Mouse (Mus musculus) right cerebral cortex, postnatal 14 days (tissue): ENCODE measurements around the gene Ccn5.

Experiments
- DNase-seq: peaks from one replicate; pipeline ENCODE4 v3.0.0; 2022

The Ccn5 gene

GRCm38 (mm10) chr2:163853461-163853901, 32.8 kb downstream of the Ccn5 start, which contains the start of gene Kcnk15:
Kcnk15 (plus strand) TSS chr2:163853651.
- DNase-seq: no peak

DNA sequence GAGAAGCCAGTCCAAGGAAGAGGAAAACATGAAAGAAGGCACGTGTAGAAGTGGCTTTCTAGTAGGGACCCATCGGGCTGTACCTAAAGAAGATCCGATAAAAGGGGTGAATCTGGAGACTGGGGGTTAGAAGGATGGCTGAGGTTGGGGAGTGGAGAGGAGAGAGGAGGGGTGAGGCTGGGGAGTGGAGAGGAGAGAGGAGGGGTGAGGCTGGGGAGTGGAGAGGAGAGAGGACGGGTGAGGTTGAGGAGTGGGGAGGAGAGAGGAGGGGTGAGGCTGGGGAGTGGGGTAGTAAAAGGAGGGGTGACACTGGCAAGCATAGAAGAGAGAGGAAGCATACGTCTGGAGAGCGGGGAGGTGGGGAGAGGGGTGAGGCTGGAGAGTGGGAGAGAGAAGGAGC, 36.6 kb downstream of the Ccn5 start:
- no peak for DNase-seq

DNA sequence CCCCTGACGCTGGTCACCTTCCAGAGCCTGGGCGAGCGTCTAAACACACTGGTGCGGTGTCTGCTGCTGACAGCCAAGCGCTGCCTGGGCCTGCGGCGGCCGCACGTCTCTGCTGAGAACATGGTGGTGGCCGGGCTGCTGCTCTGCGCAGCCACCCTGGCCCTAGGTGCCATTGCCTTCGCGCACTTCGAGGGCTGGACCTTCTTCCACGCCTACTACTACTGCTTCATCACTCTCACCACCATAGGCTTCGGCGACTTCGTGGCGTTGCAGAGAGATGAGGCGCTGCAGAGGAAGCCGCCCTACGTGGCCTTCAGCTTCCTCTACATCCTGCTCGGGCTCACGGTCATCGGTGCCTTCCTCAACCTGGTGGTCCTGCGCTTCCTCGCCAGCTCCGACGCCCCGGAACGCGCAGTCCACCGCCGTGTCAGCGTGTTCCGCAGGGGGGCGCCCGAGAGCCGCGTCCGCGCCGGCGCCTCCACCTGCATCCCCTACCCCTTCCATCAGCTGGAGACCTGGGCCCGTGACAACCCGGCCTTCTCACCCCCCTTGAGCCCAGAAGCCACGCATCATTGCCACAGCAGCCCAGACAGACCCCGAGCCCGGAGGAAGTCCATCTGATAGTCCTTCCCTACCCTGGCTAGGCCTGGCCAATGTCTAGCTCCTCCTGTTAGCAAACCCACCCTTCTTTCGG, 37.7 kb downstream of the Ccn5 start:
- DNase-seq: peak; percentile 61

DNA sequence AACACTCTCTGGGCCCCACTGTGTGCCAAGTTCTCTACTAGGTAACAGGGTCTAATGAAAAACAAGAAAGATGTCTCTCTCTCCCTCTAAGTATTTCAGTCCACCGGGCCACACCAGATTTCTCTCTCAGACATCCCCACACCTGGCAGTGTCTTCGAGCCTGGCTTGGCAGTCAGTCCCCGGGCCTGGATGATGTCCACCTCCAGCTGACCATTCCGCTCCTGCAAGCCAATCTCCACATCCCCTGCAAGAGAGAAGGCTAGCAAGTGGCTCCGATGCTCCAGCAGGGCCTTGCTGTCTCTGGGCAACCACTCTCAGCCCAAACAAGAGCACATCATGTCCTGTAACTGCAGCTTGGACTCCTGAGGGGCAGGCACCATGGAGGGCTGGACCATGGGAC, 44.6 kb downstream of the Ccn5 start:
- DNase-seq: no peak

DNA sequence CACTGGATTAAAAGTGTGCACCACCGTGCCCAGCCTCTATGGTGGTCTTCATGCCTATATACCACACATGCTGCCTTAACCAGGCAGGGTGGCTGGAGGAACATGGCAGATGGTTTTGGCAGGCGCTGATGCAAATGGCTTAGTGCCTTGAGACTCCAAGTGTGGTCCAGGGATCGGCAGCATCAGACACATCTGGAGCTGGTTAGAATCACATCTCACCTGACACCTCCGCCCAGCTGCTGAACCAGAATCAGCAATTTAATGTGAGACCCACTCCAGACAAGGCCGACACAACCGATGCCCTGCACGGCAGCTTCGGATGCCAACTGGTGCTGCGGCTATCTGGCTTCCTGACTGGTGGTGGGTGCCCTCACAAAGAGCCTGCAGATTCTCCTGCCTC, 45.4 kb downstream of the Ccn5 start:
- DNase-seq: no peak

DNA sequence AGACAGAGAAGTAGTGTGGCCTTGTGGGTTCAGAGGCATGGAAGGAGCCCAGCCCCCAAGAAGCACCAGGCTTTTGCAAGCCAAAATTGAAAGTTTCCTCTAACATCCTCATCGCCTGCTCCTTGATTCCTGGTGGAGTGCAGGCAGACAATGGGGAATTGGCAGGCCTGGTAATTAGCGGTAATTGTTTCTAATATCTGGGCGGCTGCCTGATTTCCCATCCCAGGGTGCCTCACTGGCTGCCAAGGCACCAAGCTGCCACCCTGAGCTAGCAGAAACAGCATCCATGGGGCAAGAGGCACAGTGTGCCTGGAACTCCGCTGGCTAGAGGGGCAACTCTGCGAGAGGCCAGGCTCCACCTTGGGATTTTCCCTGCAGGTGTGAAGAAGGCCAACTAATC, 49.1 kb downstream of the Ccn5 start:
- DNase-seq: no peak

- DNase-seq: no peak
Observed at GRCm38 (mm10) chr2:163871266-163871665, 50.6 kb downstream of the Ccn5 start.

- DNase-seq: no peak
Observed at GRCm38 (mm10) chr2:163871906-163872305, 51.2 kb downstream of the Ccn5 start.

DNA sequence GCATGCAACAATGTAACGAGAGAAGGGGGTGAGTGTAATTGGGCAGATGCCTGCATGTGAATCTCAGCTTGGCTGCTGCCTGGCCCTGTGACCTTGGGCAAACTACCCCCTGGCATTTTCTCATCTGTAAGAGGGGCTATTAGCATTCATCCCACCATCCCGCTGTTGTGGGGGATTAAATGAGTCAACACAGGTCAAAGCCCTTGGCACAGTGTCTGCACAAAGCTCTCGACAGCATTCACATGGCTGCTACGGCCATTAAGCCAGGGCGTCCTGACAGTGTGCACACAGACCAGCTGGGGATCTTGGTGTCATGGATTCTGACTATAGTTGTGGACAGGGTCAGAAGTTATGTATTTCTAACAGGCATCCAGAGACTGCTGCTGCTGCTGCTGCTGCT, 54.2 kb downstream of the Ccn5 start:
- no peak for DNase-seq

GRCm38 (mm10) chr2:163875484-163875883, 54.8 kb downstream of the Ccn5 start:
- DNase-seq: peak; percentile 62

DNA sequence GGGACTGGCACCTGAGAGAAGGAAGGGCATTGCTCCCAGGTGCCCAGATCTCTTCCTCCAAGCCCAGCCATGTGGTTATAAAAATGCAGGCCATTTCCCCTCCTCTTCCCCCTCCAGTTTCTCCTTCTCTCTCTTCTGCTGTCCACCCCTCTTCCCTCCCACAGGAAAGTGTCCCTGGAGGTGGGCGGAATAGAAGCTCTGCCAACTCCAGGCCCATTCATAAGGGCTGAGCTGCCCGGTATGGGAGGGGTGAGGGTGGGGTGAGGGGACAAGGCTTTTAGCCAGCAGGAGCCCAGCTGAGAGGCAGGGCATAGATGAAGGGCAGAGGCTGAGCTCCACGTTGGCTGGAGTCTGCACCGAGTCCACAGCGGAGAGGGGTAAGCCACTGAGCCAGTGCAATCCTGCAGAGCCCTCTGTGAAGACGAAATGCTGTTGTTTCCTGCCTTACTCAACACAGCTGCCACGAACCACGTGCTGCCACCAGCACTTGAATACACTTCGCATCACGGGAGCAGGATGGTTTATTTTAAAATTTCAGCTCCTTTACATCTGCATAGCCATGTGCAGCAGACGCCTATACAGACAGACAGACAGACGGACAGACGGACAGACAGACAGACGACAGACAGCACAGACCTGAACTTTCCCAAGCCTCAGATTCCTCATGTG, 56.3 kb downstream of the Ccn5 start:
- DNase-seq: peak; percentile 40

GRCm38 (mm10) chr2:163880891-163881290, 60.2 kb downstream of the Ccn5 start:
- DNase-seq: peak; percentile 41
